Mouse (Mus musculus): ENCODE data around the gene Pxk.

DNA sequence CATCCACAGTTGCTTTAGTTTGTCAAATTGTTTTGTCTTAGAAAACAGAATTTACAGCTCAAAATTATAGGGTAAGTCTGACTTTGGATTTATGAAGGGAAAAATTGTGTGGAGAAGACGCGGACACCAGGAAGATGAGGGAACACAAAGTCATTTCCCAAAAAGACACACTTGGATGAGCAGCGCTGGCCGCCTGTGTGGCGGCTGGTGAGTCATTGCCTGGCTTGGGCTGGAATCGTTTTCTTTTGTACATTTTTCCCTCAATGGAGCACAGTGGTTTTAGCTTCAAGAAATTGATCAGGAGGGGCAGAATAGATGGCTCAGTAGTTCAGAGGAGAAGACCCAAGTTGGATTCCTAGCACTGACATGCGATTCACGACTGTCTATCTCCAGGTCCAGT lies 3.9 kb downstream of the Pxk start:
- TF ChIP-seq CTCF (IDR thresholded peaks at IDR 0.05) (no peak), EP300 (IDR thresholded peaks at IDR 0.05; ENCODE audit: insufficient read depth, low read depth, low read length) (no peak), POLR2A (IDR thresholded peaks at IDR 0.05; ENCODE audit: insufficient read depth, low read depth, low read length) (no peak)

All from heart, adult 2 months (tissue).